Mouse (Mus musculus): ENCODE data around the gene Foxn1.

- TF ChIP-seq CTCF (conservative IDR thresholded peaks at IDR 0.05; ENCODE audit: low read length) (no peak), POU5F1 (IDR thresholded peaks at IDR 0.05; ENCODE audit: borderline replicate concordance, low read length) (no peak), NANOG (IDR thresholded peaks at IDR 0.05; ENCODE audit: borderline replicate concordance, low read length) (no peak)
Observed at GRCm38 (mm10) chr11:78427655-78428054, 41.3 kb upstream of the Foxn1 start.

Measured in E14TG2a.4 (cell line).